Mouse (Mus musculus): Measurements from ENCODE around the gene Cdhr3. TPM values are rescaled to one million over a fixed set of nuclear protein-coding genes. Genes with fewer than 3 reads are reported as not detected.

Cdhr3 gene
- total RNA-seq, 2 experiments from 2014 or later, result 0.27 TPM; not detected in 1

GRCm38 (mm10) chr12:33035089-33035718, 57.5 kb downstream of the Cdhr3 start:
- no peak for DNase-seq

GRCm38 (mm10) chr12:33034343-33035088, 58.2 kb downstream of the Cdhr3 start:
- DNase-seq, result no peak

- peak; percentile 63 for DNase-seq
Observed at GRCm38 (mm10) chr12:33033221-33033620, 59.5 kb downstream of the Cdhr3 start.

- peak; percentile 66 for DNase-seq
Observed at GRCm38 (mm10) chr12:33030589-33030988, 62.1 kb downstream of the Cdhr3 start.

GRCm38 (mm10) chr12:33030066-33030465, 62.6 kb downstream of the Cdhr3 start:
- DNase-seq, result peak; percentile 58

- no peak for DNase-seq
Observed at GRCm38 (mm10) chr12:33028708-33029107, 64.0 kb downstream of the Cdhr3 start.

- no peak for DNase-seq
Observed at GRCm38 (mm10) chr12:33028109-33028691, 64.5 kb downstream of the Cdhr3 start.

- DNase-seq, result peak; percentile 86
Observed at GRCm38 (mm10) chr12:33027093-33027492, 65.6 kb downstream of the Cdhr3 start.

- DNase-seq, result no peak
Observed at GRCm38 (mm10) chr12:33024524-33024923, 68.2 kb downstream of the Cdhr3 start.

- DNase-seq, result no peak
Observed at GRCm38 (mm10) chr12:33021751-33022150, 70.9 kb downstream of the Cdhr3 start.

GRCm38 (mm10) chr12:33021140-33021539, 71.5 kb downstream of the Cdhr3 start:
- DNase-seq, result no peak

GRCm38 (mm10) chr12:33020011-33020410, 72.7 kb downstream of the Cdhr3 start:
- DNase-seq, result peak; percentile 76

GRCm38 (mm10) chr12:33018601-33019000, 74.1 kb downstream of the Cdhr3 start:
- no peak for DNase-seq

GRCm38 (mm10) chr12:33016824-33017705, 75.6 kb downstream of the Cdhr3 start:
- no peak for DNase-seq

- DNase-seq, result no peak
Observed at GRCm38 (mm10) chr12:33015103-33015502, 77.6 kb downstream of the Cdhr3 start.

GRCm38 (mm10) chr12:33014050-33014796, 78.5 kb downstream of the Cdhr3 start:
- no peak for DNase-seq

- peak; percentile 67 for DNase-seq
Observed at GRCm38 (mm10) chr12:33010026-33010425, 82.6 kb downstream of the Cdhr3 start.

GRCm38 (mm10) chr12:33009206-33009966, 83.3 kb downstream of the Cdhr3 start:
- no peak for DNase-seq

GRCm38 (mm10) chr12:33008305-33009110, 84.2 kb downstream of the Cdhr3 start:
- DNase-seq, result no peak

GRCm38 (mm10) chr12:33007176-33007575, 85.5 kb downstream of the Cdhr3 start:
- no peak for DNase-seq

Data from adrenal gland, postnatal 10 days (tissue).